22 mouse cellular contexts compared by ENCODE assay signal in the genomic region with DNA sequence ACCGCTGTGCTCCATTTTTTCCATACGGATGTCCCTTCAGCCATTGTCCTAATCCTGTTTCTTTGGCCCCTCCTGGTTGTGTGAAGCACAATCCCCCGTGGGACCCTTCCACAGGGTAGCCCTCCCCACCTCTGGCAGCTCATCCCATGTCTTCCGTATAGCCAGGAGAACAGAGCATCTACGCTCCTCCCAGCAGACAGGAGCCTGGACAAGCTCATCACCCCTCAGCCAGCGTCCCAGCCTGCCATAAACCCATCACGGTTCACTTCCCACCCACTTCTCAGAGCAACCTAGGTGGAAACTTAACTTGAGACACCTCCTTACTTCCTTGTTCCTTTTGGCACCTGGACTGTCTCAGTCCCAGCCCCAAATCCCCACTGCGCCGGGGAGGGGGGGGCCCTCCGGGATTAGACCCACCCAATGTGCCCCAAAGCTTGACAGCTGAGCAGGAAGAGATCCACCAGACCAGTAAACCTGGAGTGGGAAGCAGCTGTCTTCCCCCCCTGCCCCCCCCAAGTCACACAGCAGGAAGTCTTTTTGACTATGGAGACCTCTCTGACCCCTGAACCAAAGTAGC. TPM values are rescaled to one million over a fixed set of nuclear protein-coding genes. Genes with fewer than 3 reads are reported as not detected.
DNase-seq lines count a peak whose midpoint lies in the region; ATAC-seq lines count a peak whose summit lies in the region.
"Had no signal": no experiment of that assay in that cellular context is flagged by ENCODE, and none has a peak within 500 bp of the region (broad histone marks: within the 10 kb centered on the region; RNA-seq: fewer than 3 reads in every experiment).

No protein-coding gene starts in this region.

- H3K4me3 ChIP-seq in forebrain, embryonic 10.5 days = no peak overlapping the region
- H3K4me3 ChIP-seq in forebrain, embryonic 11.5 days (ENCODE audit: low read depth, low read length) = no peak overlapping the region
- H3K4me3 ChIP-seq in kidney, embryonic 15.5 days (replicated peaks) = no peak overlapping the region
- no peak overlapping the region for H3K4me3 ChIP-seq in stomach, embryonic 14.5 days (ENCODE audit: low read depth, low read length)
- H3K4me3 ChIP-seq: forebrain, embryonic 13.5 days; hindbrain, embryonic 12.5 days; midbrain, embryonic 15.5 days; neural tube, embryonic 15.5 days had no signal

- H3K9me3 ChIP-seq in forebrain, embryonic 10.5 days = peaks cover 4% of the 10 kb centered on the region; the same call in 1 of the 2 replicates
- no peaks in the 10 kb centered on the region for H3K9me3 ChIP-seq in forebrain, embryonic 11.5 days (ENCODE audit: control insufficient read depth, low read length)
- H3K9me3 ChIP-seq in kidney, embryonic 15.5 days (replicated peaks) = 0 out of 2 replicates have a peak, but pooled peaks cover 3% of the 10 kb centered on the region
- H3K9me3 ChIP-seq in stomach, embryonic 14.5 days (ENCODE audit: control insufficient read depth, low read depth, low read length) = no peaks in the 10 kb centered on the region
- H3K9me3 ChIP-seq: forebrain, embryonic 13.5 days; midbrain, embryonic 15.5 days; neural tube, embryonic 15.5 days had no signal

- H3K4me2 ChIP-seq in forebrain, embryonic 11.5 days (ENCODE audit: low read depth, low read length, severe bottlenecking) = no peak overlapping the region
- no peak overlapping the region for H3K4me2 ChIP-seq in kidney, embryonic 15.5 days
- H3K4me2 ChIP-seq in stomach, embryonic 14.5 days (replicated peaks; ENCODE audit: low read depth, low read length) = no peak overlapping the region
- H3K4me2 ChIP-seq: forebrain, embryonic 13.5 days; hindbrain, embryonic 12.5 days; midbrain, embryonic 15.5 days; neural tube, embryonic 15.5 days had no signal

- no peak for ATAC-seq in forebrain, embryonic 11.5 days (replicated peaks; ENCODE audit: low FRiP score)
- ATAC-seq in kidney, embryonic 15.5 days (replicated peaks; ENCODE audit: low FRiP score) = peak; percentile 52
- ATAC-seq in stomach, embryonic 14.5 days (ENCODE audit: insufficient number of reproducible peaks, insufficient read depth, low FRiP score, low read depth) = 0 out of 2 replicates have a peak, but pooled peaks have one; percentile 30
- ATAC-seq: CD4-positive, CD25-positive, alpha-beta regulatory T cell, adult 4 months; forebrain, embryonic 13.5 days; midbrain, embryonic 15.5 days had no signal

- no peaks in the 10 kb centered on the region for H3K36me3 ChIP-seq in forebrain, embryonic 10.5 days (replicated peaks)
- no peaks in the 10 kb centered on the region for H3K36me3 ChIP-seq in forebrain, embryonic 11.5 days (ENCODE audit: control insufficient read depth, insufficient read depth, low read length)
- no peaks in the 10 kb centered on the region for H3K36me3 ChIP-seq in kidney, embryonic 15.5 days
- no peaks in the 10 kb centered on the region for H3K36me3 ChIP-seq in stomach, embryonic 14.5 days (ENCODE audit: control insufficient read depth, insufficient read depth, low read length)
- H3K36me3 ChIP-seq: G1E; hindbrain, embryonic 12.5 days; midbrain, embryonic 15.5 days; neural tube, embryonic 15.5 days had no signal

- no peak for DNase-seq in forebrain, embryonic 10.5 days (ENCODE audit: extremely low spot score, low spot score)
- no peak for DNase-seq in forebrain, embryonic 11.5 days (ENCODE audit: low spot score)
- no peak for DNase-seq in kidney, postnatal 10 days
- peak; percentile 8 for DNase-seq in MN1 (ENCODE audit: low spot score)
- DNase-seq in cerebellum, adult 9-11 months = no peak
- no peak for DNase-seq in spleen, adult 12 weeks (ENCODE audit: low spot score)
- DNase-seq: adrenal gland, postnatal 14 days; cerebellum, postnatal 25 days; embryo, embryonic 11 days; heart, adult 18-20 months; kidney, adult 18-20 months; layer of hippocampus, postnatal 36 days; thymus, postnatal 25 days had no signal

- no peak overlapping the region for H3K9ac ChIP-seq in forebrain, embryonic 11.5 days (ENCODE audit: low read length)
- no peak overlapping the region for H3K9ac ChIP-seq in kidney, embryonic 15.5 days
- H3K9ac ChIP-seq in stomach, embryonic 14.5 days (replicated peaks; ENCODE audit: low read depth, low read length) = no peak overlapping the region
- H3K9ac ChIP-seq: forebrain, embryonic 13.5 days; hindbrain, embryonic 12.5 days; midbrain, embryonic 15.5 days; neural tube, embryonic 15.5 days had no signal

- H3K4me1 ChIP-seq in forebrain, embryonic 10.5 days = peaks cover 28% of the 10 kb centered on the region
- no peaks in the 10 kb centered on the region for H3K4me1 ChIP-seq in forebrain, embryonic 11.5 days (replicated peaks; ENCODE audit: control insufficient read depth, insufficient read depth, low read length)
- H3K4me1 ChIP-seq in kidney, embryonic 15.5 days = peaks cover 28% of the 10 kb centered on the region
- H3K4me1 ChIP-seq in stomach, embryonic 14.5 days (ENCODE audit: control insufficient read depth, insufficient read depth, low read length) = peaks cover 6% of the 10 kb centered on the region
- H3K4me1 ChIP-seq: forebrain, embryonic 13.5 days; midbrain, embryonic 15.5 days; neural tube, embryonic 15.5 days had no signal

- no peaks in the 10 kb centered on the region for H3K27me3 ChIP-seq in forebrain, embryonic 10.5 days (ENCODE audit: poor library complexity, severe bottlenecking)
- H3K27me3 ChIP-seq in forebrain, embryonic 11.5 days (ENCODE audit: control insufficient read depth, insufficient read depth, low read length) = no peaks in the 10 kb centered on the region
- H3K27me3 ChIP-seq in kidney, embryonic 15.5 days = no peaks in the 10 kb centered on the region
- H3K27me3 ChIP-seq in stomach, embryonic 14.5 days (ENCODE audit: control insufficient read depth, insufficient read depth, low read length) = no peaks in the 10 kb centered on the region
- H3K27me3 ChIP-seq: forebrain, embryonic 13.5 days; hindbrain, embryonic 12.5 days; midbrain, embryonic 15.5 days; neural tube, embryonic 15.5 days had no signal

- 89% methylated on average over 10 of the region's 10 CpGs for WGBS in forebrain, embryonic 10.5 days
- WGBS in forebrain, embryonic 11.5 days = 87% methylated on average over 10 of the region's 10 CpGs
- 54% methylated on average over 10 of the region's 10 CpGs for WGBS in kidney, embryonic 15.5 days
- 56% methylated on average over 10 of the region's 10 CpGs for WGBS in stomach, embryonic 14.5 days

- 0 out of 2 replicates have a peak overlapping the region, but pooled peaks have one; percentile 11 for H3K27ac ChIP-seq in forebrain, embryonic 10.5 days
- no peak overlapping the region for H3K27ac ChIP-seq in forebrain, embryonic 11.5 days (ENCODE audit: low read depth, low read length)
- peak overlapping the region; percentile 35 for H3K27ac ChIP-seq in kidney, embryonic 15.5 days
- H3K27ac ChIP-seq in stomach, embryonic 14.5 days (ENCODE audit: low read length) = no peak overlapping the region
- H3K27ac ChIP-seq: forebrain, embryonic 13.5 days; hindbrain, embryonic 12.5 days; midbrain, embryonic 15.5 days; neural tube, embryonic 15.5 days had no signal

RNA-seq across cellular contexts. Expression of a gene that starts 27.1 kb away (rescaled TPM):
- polyA plus RNA-seq in forebrain, embryonic 10.5 days (2016; fragmentation: Nextera tagmentation; extraction: Ambion mirVana) = 0.15 TPM in 1 of 2 replicates, not detected in the other
- polyA plus RNA-seq in forebrain, embryonic 11.5 days (2014; fragmentation: Nextera tagmentation; extraction: Ambion mirVana) = 0.12 TPM in 1 of 2 replicates, not detected in the other
- polyA plus RNA-seq in kidney, embryonic 15.5 days (2015; fragmentation: Nextera tagmentation; extraction: Ambion mirVana) = 0.06 and 0.25 TPM in 2 replicates
- polyA plus RNA-seq in stomach, embryonic 14.5 days (2014; fragmentation: Nextera tagmentation; extraction: Ambion mirVana) = 8.7 and 8.8 TPM in 2 replicates
- polyA plus RNA-seq: CD4-positive, CD25-positive, alpha-beta regulatory T cell, adult 4 months; G1E; heart, postnatal 0 days; midbrain, embryonic 15.5 days had no signal

Comparison
In these comparisons a context has a peak if more than half of its experiments do, and no peak if none do; other contexts are left out.
1. H3K27ac ChIP-seq: peak in forebrain, embryonic 10.5 days (single experiment) and kidney, embryonic 15.5 days (single experiment); none in forebrain, embryonic 11.5 days (single experiment) and stomach, embryonic 14.5 days (single experiment).